Mouse (Mus musculus) liver, embryonic 12.5 days (tissue): ENCODE data around the gene Pik3ip1. TPM values are rescaled to one million over a fixed set of nuclear protein-coding genes. Genes with fewer than 3 reads are reported as not detected.

Source experiments
- ATAC-seq: fragments of 200-750 bp; cut with Nextera tagmentation; 2 replicates; pipeline ENCODE4 v1.8.0; 2017; ENCODE audit warnings: moderate number of reproducible peaks, mild to moderate bottlenecking, moderate library complexity
- H3K27ac ChIP-seq: fragments of 300-500 bp; sonication (generic); 2 replicates; pipeline ENCODE4 v1.5.1; 2016; ENCODE audit warnings: mild to moderate bottlenecking
- H3K27me3 ChIP-seq: fragments of 300-500 bp; sonication (generic); replicated peaks from 2 replicates; pipeline ENCODE4 v1.6.1; 2016; ENCODE audit warnings: mild to moderate bottlenecking, moderate library complexity
- H3K36me3 ChIP-seq: fragments of 300-500 bp; sonication (generic); 2 replicates; pipeline ENCODE4 v1.6.1; 2016; ENCODE audit warnings: mild to moderate bottlenecking, moderate library complexity
- H3K4me1 ChIP-seq: fragments of 300-500 bp; sonication (generic); 2 replicates; pipeline ENCODE4 v1.6.1; 2016
- H3K4me2 ChIP-seq: fragments of 300-500 bp; sonication (generic); 2 replicates; pipeline ENCODE4 v1.6.1; 2016; ENCODE audit warnings: mild to moderate bottlenecking, moderate library complexity
- H3K4me3 ChIP-seq: fragments of 300-500 bp; sonication (generic); 2 replicates; pipeline ENCODE4 v1.5.1; 2016; ENCODE audit warnings: mild to moderate bottlenecking, moderate library complexity
- H3K9ac ChIP-seq: fragments of 300-500 bp; sonication (generic); 2 replicates; pipeline ENCODE4 v1.6.1; 2016; ENCODE audit warnings: mild to moderate bottlenecking, moderate library complexity
- H3K9me3 ChIP-seq: fragments of 300-500 bp; sonication (generic); replicated peaks from 2 replicates; pipeline ENCODE4 v1.6.1; 2016; ENCODE audit warnings: mild to moderate bottlenecking, moderate library complexity
- WGBS: fragments of 180-500 bp; shearing (Covaris S2); methylation state at CpG from one replicate; pipeline ENCODE4 v1.1.7; 2016; ENCODE audit not compliant: insufficient replicate concordance; 5-methylcytosine and 5-hydroxymethylcytosine counted together
- polyA plus RNA-seq: library from polyadenylated mRNA; unstranded; fragments of >200 nt; fragmentation: Nextera tagmentation; extraction: Ambion mirVana; gene quantifications from 2 replicates; pipeline ENCODE4 v1.2.1, GENCODE M21; 2016

Pik3ip1 gene
- polyA plus RNA-seq, 1 experiment from 2014 or later, result 1.8 TPM

DNA sequence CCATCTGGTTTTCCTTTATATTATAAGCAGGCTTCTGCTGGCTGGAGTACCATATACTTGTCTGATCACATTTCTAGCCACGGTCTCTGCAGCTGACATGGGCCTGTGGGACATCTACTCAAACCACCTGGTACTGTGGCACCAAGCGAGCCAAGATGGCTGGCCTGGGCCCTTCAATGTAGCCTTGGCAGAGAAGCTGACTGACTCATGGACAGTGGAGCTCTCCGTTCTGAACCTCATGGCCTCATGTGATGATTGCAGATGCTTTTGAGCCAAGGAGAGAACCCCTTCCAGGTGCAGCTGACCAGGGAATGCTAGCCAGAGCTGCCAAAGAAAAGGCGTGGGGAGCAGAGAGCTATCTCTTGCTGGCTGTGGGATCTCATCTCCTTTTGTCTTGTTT lies 24.4 kb upstream of the Pik3ip1 start:
- Histone ChIP-seq H3K27me3 (no peaks in the 10 kb centered on the region), H3K36me3 (peaks cover 98% of the 10 kb centered on the region), H3K4me1 (peaks cover 9% of the 10 kb centered on the region), H3K4me2 (no peak overlapping the region), H3K9me3 (no peaks in the 10 kb centered on the region), H3K9ac (no peak overlapping the region), H3K4me3 (no peak overlapping the region), H3K27ac (no peak overlapping the region)
- ATAC-seq, result no peak
- 82% methylated on average over 4 of the region's 4 CpGs for WGBS

DNA sequence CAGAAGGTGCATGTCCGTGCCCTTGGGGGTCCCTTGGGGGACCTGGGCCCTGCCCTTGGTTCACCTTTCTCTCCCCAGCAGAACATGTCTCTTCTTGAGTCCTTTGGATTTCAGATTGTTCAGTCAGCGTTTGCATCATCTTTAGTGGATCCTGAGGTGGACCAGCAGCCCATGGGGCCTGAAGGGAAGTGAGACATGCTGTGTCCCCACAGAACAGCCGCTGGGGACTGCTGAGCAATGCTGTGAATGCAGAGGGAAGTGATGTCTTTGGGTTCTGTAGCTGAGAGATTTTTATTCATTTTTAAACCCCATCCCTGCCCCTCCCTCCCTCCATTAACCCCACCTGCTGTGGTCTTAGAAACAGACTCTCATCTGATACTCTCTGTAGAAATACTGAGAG lies 22.3 kb upstream of the Pik3ip1 start:
- ATAC-seq, result no peak
- Histone ChIP-seq H3K9ac (no peak overlapping the region), H3K9me3 (no peaks in the 10 kb centered on the region), H3K36me3 (peaks cover 89% of the 10 kb centered on the region), H3K27ac (no peak overlapping the region), H3K4me1 (peaks cover 28% of the 10 kb centered on the region), H3K4me3 (no peak overlapping the region), H3K27me3 (no peaks in the 10 kb centered on the region), H3K4me2 (no peak overlapping the region)
- WGBS, result 70% methylated on average over 3 of the region's 3 CpGs

DNA sequence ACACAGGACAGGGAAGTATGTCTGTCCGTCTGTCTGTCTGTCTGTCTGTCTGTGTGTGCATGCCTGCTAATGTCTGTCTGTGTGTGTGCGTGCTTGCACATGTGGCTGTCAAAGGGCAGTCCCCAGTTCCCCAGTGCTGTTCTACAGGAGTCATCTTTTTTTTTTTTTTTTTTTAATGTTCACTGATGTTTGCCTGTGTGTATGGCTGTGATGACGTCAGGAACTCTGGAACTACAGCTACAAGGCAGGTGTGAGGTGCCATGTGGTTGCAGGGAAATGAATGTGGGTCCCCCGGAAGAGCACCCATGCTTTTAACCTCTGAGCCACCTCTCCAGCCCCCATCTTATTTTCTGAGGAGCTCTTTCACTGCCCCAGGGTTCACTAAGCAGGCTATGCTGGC lies 20.3 kb upstream of the Pik3ip1 start:
- H3K4me2 ChIP-seq, result no peak overlapping the region
- H3K36me3 ChIP-seq, result peaks cover 75% of the 10 kb centered on the region
- ATAC-seq, result no peak

DNA sequence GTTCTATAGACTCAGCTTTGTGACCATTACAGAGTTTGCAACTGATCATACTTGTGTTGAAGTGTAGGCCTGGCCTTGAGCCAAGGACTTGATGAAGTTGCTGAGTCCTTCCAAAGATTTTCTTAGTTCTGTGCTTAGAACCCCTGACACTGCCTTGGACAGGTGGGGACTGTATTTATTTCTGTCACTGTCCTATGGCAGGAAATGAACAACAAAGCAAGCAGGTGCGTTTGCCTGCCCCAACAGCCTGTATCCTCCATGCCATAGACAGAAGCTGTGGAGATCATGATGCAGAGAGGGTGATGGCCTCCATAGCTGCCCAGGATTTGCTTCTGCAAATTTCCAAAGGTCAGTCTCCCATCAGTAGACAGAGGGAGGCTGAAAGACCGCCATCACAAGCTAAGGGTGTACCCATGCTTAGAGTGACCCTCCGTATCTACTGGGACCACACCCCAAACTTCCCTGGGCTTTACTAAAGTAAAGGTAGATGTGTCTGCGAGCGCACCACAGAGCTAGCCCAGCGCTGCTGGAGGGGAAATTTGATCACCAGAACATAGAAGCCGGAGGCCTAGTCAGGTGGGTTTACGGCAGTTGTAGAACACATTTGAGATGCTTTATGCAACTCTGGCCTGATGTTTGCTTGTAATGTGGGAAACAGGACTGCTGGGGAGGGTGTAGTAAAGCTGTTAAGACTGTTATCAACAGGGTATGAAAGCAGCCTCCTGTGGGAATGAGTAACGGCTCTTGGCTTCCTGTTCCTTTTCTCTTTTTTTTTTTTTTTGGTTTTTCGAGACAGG lies 19.2 kb upstream of the Pik3ip1 start:
- ATAC-seq, result 0 out of 2 replicates have a peak, but pooled peaks have one; percentile 19
- Histone ChIP-seq H3K36me3 (peaks cover 66% of the 10 kb centered on the region), H3K9ac (no peak overlapping the region)

More for the DNA sequence above, 20.3 kb upstream of the Pik3ip1 start:
- H3K27me3 ChIP-seq, result no peaks in the 10 kb centered on the region
- no peaks in the 10 kb centered on the region for H3K9me3 ChIP-seq
- H3K4me3 ChIP-seq, result no peak overlapping the region
- 75% methylated on average over 4 of the region's 4 CpGs for WGBS
- H3K27ac ChIP-seq, result no peak overlapping the region
- H3K9ac ChIP-seq, result no peak overlapping the region
- H3K4me1 ChIP-seq, result peaks cover 43% of the 10 kb centered on the region

DNA sequence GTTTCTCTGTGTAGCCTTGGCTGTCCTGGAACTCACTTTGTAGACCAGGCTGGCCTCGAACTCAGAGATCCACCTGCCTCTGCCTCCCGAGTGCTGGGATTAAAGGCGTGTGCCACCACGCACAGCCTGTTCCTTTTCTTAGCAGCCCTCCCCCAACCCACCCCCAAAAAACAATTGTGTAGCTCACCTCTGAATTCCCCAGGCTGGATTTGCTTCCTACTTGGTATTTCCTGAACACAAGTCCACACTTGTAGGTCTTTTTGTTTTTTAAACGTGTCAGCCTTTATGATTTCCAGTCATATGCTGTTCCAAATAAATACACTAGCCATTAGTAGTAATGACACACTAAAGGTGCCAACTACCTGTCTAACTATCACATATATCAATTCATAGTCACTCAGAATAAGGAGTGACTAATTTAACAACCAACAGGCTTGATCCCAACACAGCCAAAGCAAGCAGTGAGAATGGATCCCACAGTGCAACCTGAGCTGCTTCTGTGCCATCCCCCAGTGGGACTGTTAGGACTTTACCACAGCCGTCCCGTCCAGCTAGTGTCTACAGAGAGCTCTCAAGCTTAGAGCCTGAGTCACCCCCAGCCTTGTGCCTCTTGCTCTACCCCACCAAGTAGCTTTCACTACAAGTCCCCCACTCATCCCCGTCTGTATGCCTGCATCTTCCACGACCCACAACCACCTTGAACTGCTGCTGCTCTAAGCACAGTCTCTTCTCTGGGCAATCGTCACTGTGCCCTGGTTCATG lies 18.4 kb upstream of the Pik3ip1 start:
- peaks cover 43% of the 10 kb centered on the region for H3K4me1 ChIP-seq
- H3K36me3 ChIP-seq, result peaks cover 59% of the 10 kb centered on the region
- no peak overlapping the region for H3K4me3 ChIP-seq
- ATAC-seq, result no peak
- H3K27ac ChIP-seq, result no peak overlapping the region
- no peak overlapping the region for H3K9ac ChIP-seq
- no peaks in the 10 kb centered on the region for H3K27me3 ChIP-seq
- WGBS, result 62% methylated on average over 10 of the region's 10 CpGs
- H3K4me2 ChIP-seq, result no peak overlapping the region
- H3K9me3 ChIP-seq, result no peaks in the 10 kb centered on the region

More for the DNA sequence above, 19.2 kb upstream of the Pik3ip1 start:
- Histone ChIP-seq H3K4me3 (no peak overlapping the region), H3K27ac (no peak overlapping the region; the same call in 1 of the 2 replicates), H3K27me3 (no peaks in the 10 kb centered on the region), H3K9me3 (no peaks in the 10 kb centered on the region), H3K4me2 (no peak overlapping the region), H3K4me1 (peaks cover 43% of the 10 kb centered on the region)
- WGBS, result 46% methylated on average over 10 of the region's 10 CpGs

DNA sequence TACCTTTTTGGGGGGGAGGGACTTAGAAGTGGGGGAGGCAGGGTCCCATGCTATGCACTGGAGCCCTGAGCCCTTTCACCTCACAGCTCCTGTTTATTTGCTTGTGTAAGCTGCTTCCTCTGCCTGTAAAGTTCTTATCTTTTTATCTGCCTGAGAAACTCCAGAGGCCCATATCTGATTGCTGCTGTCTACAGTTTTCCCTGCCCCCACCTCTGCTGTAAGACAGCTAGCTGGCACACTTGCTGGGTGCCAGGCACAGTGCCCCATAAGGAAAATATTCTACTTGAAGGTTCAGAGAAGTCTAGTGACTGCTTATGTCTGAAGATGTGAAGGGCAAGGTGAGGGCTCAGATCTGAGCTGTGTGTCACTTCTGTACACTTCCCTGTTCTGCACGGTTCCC lies 16.9 kb upstream of the Pik3ip1 start:
- Histone ChIP-seq H3K27me3 (no peaks in the 10 kb centered on the region), H3K9me3 (no peaks in the 10 kb centered on the region), H3K4me2 (no peak overlapping the region), H3K27ac (peak overlapping the region; percentile 7; the same call in 1 of the 2 replicates), H3K4me1 (peaks cover 43% of the 10 kb centered on the region), H3K4me3 (no peak overlapping the region), H3K9ac (no peak overlapping the region), H3K36me3 (peaks cover 50% of the 10 kb centered on the region)
- ATAC-seq, result 0 out of 2 replicates have a peak, but pooled peaks have one; percentile 14
- WGBS, result 39% methylated on average over 1 of the region's 1 CpGs

DNA sequence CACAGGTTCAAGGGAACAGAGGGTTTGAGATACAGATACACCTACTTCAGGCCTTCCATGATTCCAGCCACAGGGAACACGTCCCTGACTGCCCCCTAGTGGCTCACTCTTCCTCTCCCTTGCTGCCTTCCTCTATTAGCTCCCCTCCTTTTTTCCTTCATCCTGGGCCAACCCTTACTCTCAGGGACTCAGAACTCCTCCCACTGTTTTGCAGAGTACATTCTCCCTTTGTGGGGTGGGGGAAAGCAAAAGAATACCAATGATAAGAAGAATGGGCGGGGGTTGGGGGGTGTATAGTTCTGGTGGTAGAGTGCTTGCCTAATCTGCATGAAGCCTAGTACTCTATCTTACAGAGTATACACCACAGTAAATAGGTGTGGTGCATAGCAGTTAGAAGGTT lies 16.1 kb upstream of the Pik3ip1 start:
- H3K36me3 ChIP-seq, result peaks cover 42% of the 10 kb centered on the region
- no peak overlapping the region for H3K27ac ChIP-seq
- H3K4me2 ChIP-seq, result no peak overlapping the region
- H3K9me3 ChIP-seq, result no peaks in the 10 kb centered on the region
- peak; percentile 69 for ATAC-seq
- WGBS, result 15% methylated on average over 2 of the region's 2 CpGs
- no peaks in the 10 kb centered on the region for H3K27me3 ChIP-seq
- H3K9ac ChIP-seq, result no peak overlapping the region
- H3K4me3 ChIP-seq, result no peak overlapping the region
- H3K4me1 ChIP-seq, result peaks cover 43% of the 10 kb centered on the region

DNA sequence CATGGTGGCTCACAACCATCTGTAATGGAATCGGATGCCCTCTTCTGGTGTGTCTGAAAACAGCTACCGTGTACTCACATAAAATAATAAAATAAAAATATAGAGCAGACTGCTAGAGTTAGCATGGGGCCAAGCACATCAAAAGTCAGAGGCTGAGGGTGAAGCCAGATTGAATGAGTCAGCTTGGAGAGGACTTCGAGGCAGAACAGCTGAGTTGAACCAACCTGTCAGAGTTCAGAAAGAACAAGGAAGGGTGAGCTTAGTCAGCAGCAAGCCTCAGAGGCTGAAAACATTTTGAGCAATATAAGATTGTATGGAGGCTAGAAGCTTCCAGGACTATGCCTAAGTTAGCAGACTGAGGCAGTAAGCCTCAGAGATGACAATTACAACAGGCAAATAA lies 11.9 kb upstream of the Pik3ip1 start:
- H3K9ac ChIP-seq, result no peak overlapping the region
- H3K36me3 ChIP-seq, result peaks cover 13% of the 10 kb centered on the region
- H3K27ac ChIP-seq, result no peak overlapping the region
- 67% methylated on average over 3 of the region's 3 CpGs for WGBS
- H3K4me1 ChIP-seq, result peaks cover 11% of the 10 kb centered on the region
- no peak for ATAC-seq
- H3K4me3 ChIP-seq, result no peak overlapping the region
- H3K9me3 ChIP-seq, result no peaks in the 10 kb centered on the region
- H3K4me2 ChIP-seq, result no peak overlapping the region
- H3K27me3 ChIP-seq, result no peaks in the 10 kb centered on the region

DNA sequence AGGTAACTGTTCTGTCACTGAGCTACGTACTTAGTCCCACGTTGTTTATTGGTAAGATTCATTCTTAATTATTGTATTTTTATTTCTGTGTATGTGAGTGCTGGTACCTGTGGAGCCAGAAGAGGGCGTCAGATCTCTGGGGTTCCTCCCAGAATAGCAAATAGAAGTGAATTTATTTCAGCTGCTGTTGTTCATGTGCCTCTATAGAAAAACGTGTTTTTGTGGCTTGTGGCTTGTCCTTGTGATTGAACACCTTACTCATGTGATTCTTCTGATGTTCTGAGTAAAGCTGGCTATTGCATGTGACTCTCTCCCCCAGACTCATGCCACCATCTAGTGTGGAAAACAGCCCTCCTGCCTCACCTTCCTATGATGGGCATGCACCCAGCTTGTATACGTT lies 1.9 kb upstream of the Pik3ip1 start:
- Histone ChIP-seq H3K4me2 (no peak overlapping the region), H3K4me1 (peaks cover 25% of the 10 kb centered on the region), H3K27ac (no peak overlapping the region), H3K27me3 (peaks cover 34% of the 10 kb centered on the region), H3K9ac (no peak overlapping the region), H3K36me3 (no peaks in the 10 kb centered on the region), H3K9me3 (no peaks in the 10 kb centered on the region), H3K4me3 (no peak overlapping the region)
- 65% methylated on average over 5 of the region's 5 CpGs for WGBS
- no peak for ATAC-seq

DNA sequence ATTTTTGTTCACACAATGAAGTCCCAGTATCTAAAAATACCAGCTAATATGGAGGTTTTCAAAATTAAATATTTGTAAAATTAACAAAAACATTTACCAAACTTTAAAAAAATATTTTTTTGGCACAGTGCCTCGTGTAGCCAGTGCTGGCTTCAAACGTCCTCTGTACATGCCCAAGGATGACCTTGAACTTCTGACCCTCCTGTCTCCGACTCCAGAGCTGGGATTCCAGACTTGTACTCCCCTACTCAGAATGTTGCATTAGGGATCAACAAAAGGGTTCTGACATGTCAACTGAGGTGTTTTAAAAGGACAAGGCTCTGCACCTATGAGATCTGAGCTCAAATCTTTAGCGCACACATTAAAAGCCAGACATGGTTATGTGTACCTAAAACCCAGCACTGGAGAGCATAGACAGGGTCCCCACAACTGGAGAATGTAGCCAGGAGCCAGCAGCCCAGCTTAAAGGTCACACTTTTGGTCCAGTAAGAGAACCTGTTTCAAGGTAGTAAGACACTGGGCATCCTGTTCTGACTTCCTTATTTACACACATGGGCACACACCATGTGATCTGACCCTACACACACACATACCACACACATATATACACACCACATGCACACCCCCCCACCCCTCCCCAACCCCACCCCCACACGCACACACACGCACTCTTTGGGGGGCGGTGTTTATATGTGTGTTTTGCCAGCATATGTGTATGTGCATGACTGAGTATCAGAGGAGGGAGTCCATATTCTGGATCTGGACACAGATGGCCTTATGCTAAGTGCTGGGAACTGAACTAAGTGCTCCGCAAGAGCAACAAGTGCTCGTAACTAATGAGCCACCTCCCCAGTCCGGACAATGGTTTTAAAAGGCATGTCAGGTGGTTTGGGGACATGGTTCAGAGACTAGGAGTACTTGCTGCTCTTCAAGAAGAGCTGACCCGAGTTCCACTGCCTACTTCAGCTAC lies 1.1 kb upstream of the Pik3ip1 start:
- no peak overlapping the region for H3K27ac ChIP-seq
- H3K4me3 ChIP-seq, result no peak overlapping the region
- peaks cover 40% of the 10 kb centered on the region for H3K27me3 ChIP-seq
- WGBS, result 69% methylated on average over 11 of the region's 11 CpGs
- H3K4me2 ChIP-seq, result no peak overlapping the region
- no peak for ATAC-seq
- no peaks in the 10 kb centered on the region for H3K9me3 ChIP-seq
- no peaks in the 10 kb centered on the region for H3K36me3 ChIP-seq
- H3K9ac ChIP-seq, result no peak overlapping the region
- peaks cover 25% of the 10 kb centered on the region for H3K4me1 ChIP-seq

DNA sequence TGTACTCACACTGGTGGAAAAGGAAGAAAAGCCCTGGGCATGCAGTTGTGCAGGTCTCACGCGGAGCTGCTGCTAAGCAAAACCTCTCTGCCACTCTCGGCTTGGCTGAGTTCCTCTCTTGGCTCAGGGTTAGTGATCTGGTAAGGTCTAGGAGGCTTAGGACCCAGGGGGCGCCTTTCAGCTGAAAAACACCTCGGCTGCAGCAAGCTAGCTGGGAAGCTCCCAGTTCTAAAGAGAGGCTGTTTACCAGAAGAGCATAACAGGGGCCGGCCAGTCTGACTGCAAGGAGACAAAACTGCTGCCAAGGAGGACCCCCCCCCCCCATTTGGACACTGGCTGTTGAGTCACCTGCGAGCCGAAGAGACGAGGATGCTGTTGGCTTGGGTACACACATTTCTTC lies 365 bp downstream of the Pik3ip1 start:
- H3K9ac ChIP-seq, result 0 out of 2 replicates have a peak overlapping the region, but pooled peaks have one; percentile 7
- H3K36me3 ChIP-seq, result no peaks in the 10 kb centered on the region
- H3K4me3 ChIP-seq, result peak overlapping the region; percentile 49
- no peak for ATAC-seq
- H3K27me3 ChIP-seq, result peaks cover 55% of the 10 kb centered on the region
- no peak overlapping the region for H3K27ac ChIP-seq
- H3K4me1 ChIP-seq, result peaks cover 34% of the 10 kb centered on the region
- no peaks in the 10 kb centered on the region for H3K9me3 ChIP-seq
- WGBS, result 3% methylated on average over 9 of the region's 9 CpGs
- peak overlapping the region; percentile 82 for H3K4me2 ChIP-seq
